Mouse (Mus musculus) cortical plate, adult 2 months (tissue): ENCODE measurements around the gene Shisa7.

ENCODE experiments used
- CTCF ChIP-seq: fragments of 200-500 bp; IDR thresholded peaks from 2 replicates; pipeline ENCODE4 v1.5.1; 2011; ENCODE audit warnings: mild to moderate bottlenecking, control low read depth, low read length; ENCODE audit not compliant: insufficient read depth; ENCODE audit errors: extremely low read depth
- POLR2A ChIP-seq: fragments of 200-500 bp; IDR thresholded peaks from 2 replicates; pipeline ENCODE4 v1.6.1; 2011; ENCODE audit warnings: mild to moderate bottlenecking, low read length, control low read depth; ENCODE audit not compliant: insufficient read depth; ENCODE audit errors: extremely low read depth

GRCm38 (mm10) chr7:4878186-4878585 is 33.7 kb upstream of the Shisa7 start:
- TF ChIP-seq CTCF (no peak), POLR2A (no peak)
